In genomic region chr4:132747664-132748259, GRCm38 (mm10) we compare ENCODE assay signal across 8 mouse cellular contexts. TPM values are rescaled to one million over a fixed set of nuclear protein-coding genes. Genes with fewer than 3 reads are reported as not detected.
DNase-seq lines count a peak whose midpoint lies in the region; ATAC-seq lines count a peak whose summit lies in the region.

No protein-coding gene starts in this region.

- no peak for ATAC-seq in heart, embryonic 12.5 days (ENCODE audit: insufficient number of reproducible peaks, low FRiP score)
- peak; percentile 40 for ATAC-seq in megakaryocyte-erythroid progenitor cell, adult 5-6 weeks (replicated peaks; ENCODE audit: low FRiP score, low TSS enrichment, poor library complexity, severe bottlenecking)
- ATAC-seq in hindbrain, embryonic 14.5 days (ENCODE audit: low FRiP score), result no peak

- peak; percentile 38 for DNase-seq in layer of hippocampus, adult 9-11 months
- DNase-seq in layer of hippocampus, postnatal 10 days (ENCODE audit: low spot score in 2 of 2), result no peak
- DNase-seq in kidney, postnatal 36 days, result peak; percentile 60 to 72
- no peak for DNase-seq in right cerebral cortex, postnatal 4 days
- DNase-seq in hindbrain, embryonic 14.5 days (ENCODE audit: low spot score), result no peak
- no peak for DNase-seq in cerebellum, adult 11-12 months

- H3K4me3 ChIP-seq in heart, embryonic 12.5 days, result no peak overlapping the region
- H3K4me3 ChIP-seq in hindbrain, embryonic 14.5 days (replicated peaks; ENCODE audit: low read length), result no peak overlapping the region

- H3K4me2 ChIP-seq in heart, embryonic 12.5 days, result no peak overlapping the region
- no peak overlapping the region for H3K4me2 ChIP-seq in hindbrain, embryonic 14.5 days (replicated peaks)

- peak overlapping the region; percentile 37; the same call in 1 of the 2 replicates for H3K27ac ChIP-seq in heart, embryonic 12.5 days (ENCODE audit: poor library complexity, severe bottlenecking)
- no peak overlapping the region for H3K27ac ChIP-seq in hindbrain, embryonic 14.5 days

- H3K4me1 ChIP-seq in heart, embryonic 12.5 days (replicated peaks), result peaks cover 9% of the 10 kb centered on the region
- peaks cover 14% of the 10 kb centered on the region for H3K4me1 ChIP-seq in hindbrain, embryonic 14.5 days (replicated peaks; ENCODE audit: control insufficient read depth, insufficient read depth, low read length)

- H3K36me3 ChIP-seq in heart, embryonic 12.5 days, result no peaks in the 10 kb centered on the region
- H3K36me3 ChIP-seq in hindbrain, embryonic 14.5 days (replicated peaks; ENCODE audit: control insufficient read depth, insufficient read depth), result no peaks in the 10 kb centered on the region

- H3K9me3 ChIP-seq in heart, embryonic 12.5 days (replicated peaks), result no peaks in the 10 kb centered on the region
- no peaks in the 10 kb centered on the region for H3K9me3 ChIP-seq in hindbrain, embryonic 14.5 days (ENCODE audit: control insufficient read depth, low read length)

- no peak overlapping the region for H3K9ac ChIP-seq in heart, embryonic 12.5 days
- no peak overlapping the region for H3K9ac ChIP-seq in hindbrain, embryonic 14.5 days

- no peaks in the 10 kb centered on the region for H3K27me3 ChIP-seq in heart, embryonic 12.5 days (replicated peaks)
- H3K27me3 ChIP-seq in hindbrain, embryonic 14.5 days (ENCODE audit: control insufficient read depth, insufficient read depth, low read length), result no peaks in the 10 kb centered on the region

- WGBS in heart, embryonic 12.5 days, result 37% methylated on average over 9 of the region's 9 CpGs
- 77% methylated on average over 9 of the region's 9 CpGs for WGBS in hindbrain, embryonic 14.5 days

RNA-seq across cellular contexts. Expression of gene Smpdl3b, which starts 9.3 kb away (rescaled TPM):
- 1 to 10 TPM in 1 of 2 experiments, under 1 TPM in 1; 0.87 to 1.2 TPM for total RNA-seq in layer of hippocampus, postnatal 10 days (2021)
- polyA plus RNA-seq in heart, embryonic 12.5 days (2016; fragmentation: Nextera tagmentation; extraction: Ambion mirVana), result 6.5 and 6.9 TPM in 2 replicates
- total RNA-seq in megakaryocyte-erythroid progenitor cell, adult 5-6 weeks (2014; fragmentation: Nextera tagmentation), result not detected in 2 replicates
- total RNA-seq in megakaryocyte-erythroid progenitor cell, adult 5-6 weeks (2017), result not detected in 2 replicates
- 0.68 and 0.99 TPM in 2 replicates for polyA plus RNA-seq in hindbrain, embryonic 14.5 days (2014; fragmentation: Nextera tagmentation; extraction: Ambion mirVana)

RNA-seq across cellular contexts. Expression of gene Xkr8, which starts 15.4 kb away (rescaled TPM):
- total RNA-seq in layer of hippocampus, postnatal 10 days (2021), result 1 to 10 TPM; 2.2 to 2.8 TPM
- 5.2 and 5.5 TPM in 2 replicates for polyA plus RNA-seq in heart, embryonic 12.5 days (2016; fragmentation: Nextera tagmentation; extraction: Ambion mirVana)
- 0.92 and 2.9 TPM in 2 replicates for total RNA-seq in megakaryocyte-erythroid progenitor cell, adult 5-6 weeks (2014; fragmentation: Nextera tagmentation)
- 0.42 and 1.9 TPM in 2 replicates for total RNA-seq in megakaryocyte-erythroid progenitor cell, adult 5-6 weeks (2017)
- 7.4 and 8.8 TPM in 2 replicates for polyA plus RNA-seq in hindbrain, embryonic 14.5 days (2014; fragmentation: Nextera tagmentation; extraction: Ambion mirVana)

RNA-seq across cellular contexts. Expression of gene Rpa2, which starts 20.4 kb away (rescaled TPM):
- total RNA-seq in layer of hippocampus, postnatal 10 days (2021), result 10 to 100 TPM; 14.1 to 15.7 TPM
- polyA plus RNA-seq in heart, embryonic 12.5 days (2016; fragmentation: Nextera tagmentation; extraction: Ambion mirVana), result 85.0 and 87.4 TPM in 2 replicates
- total RNA-seq in megakaryocyte-erythroid progenitor cell, adult 5-6 weeks (2014; fragmentation: Nextera tagmentation), result 108 and 128 TPM in 2 replicates
- total RNA-seq in megakaryocyte-erythroid progenitor cell, adult 5-6 weeks (2017), result 52.6 and 55.3 TPM in 2 replicates
- polyA plus RNA-seq in hindbrain, embryonic 14.5 days (2014; fragmentation: Nextera tagmentation; extraction: Ambion mirVana), result 37.0 and 46.7 TPM in 2 replicates

RNA-seq across cellular contexts. Expression of gene Themis2, which starts 48.4 kb away (rescaled TPM):
- under 1 TPM; 0.71 to 0.87 TPM for total RNA-seq in layer of hippocampus, postnatal 10 days (2021)
- 0.50 TPM in 2 replicates for polyA plus RNA-seq in heart, embryonic 12.5 days (2016; fragmentation: Nextera tagmentation; extraction: Ambion mirVana)
- 2.0 and 3.9 TPM in 2 replicates for total RNA-seq in megakaryocyte-erythroid progenitor cell, adult 5-6 weeks (2014; fragmentation: Nextera tagmentation)
- 0.80 and 1.7 TPM in 2 replicates for total RNA-seq in megakaryocyte-erythroid progenitor cell, adult 5-6 weeks (2017)
- 0.61 and 0.71 TPM in 2 replicates for polyA plus RNA-seq in hindbrain, embryonic 14.5 days (2014; fragmentation: Nextera tagmentation; extraction: Ambion mirVana)

Comparison
In these comparisons a context has a peak if more than half of its experiments do, and no peak if none do; other contexts are left out.
1. DNase-seq: peak in layer of hippocampus, adult 9-11 months (single experiment) and kidney, postnatal 36 days (2 of 2); none in layer of hippocampus, postnatal 10 days (0 of 2), right cerebral cortex, postnatal 4 days (single experiment), hindbrain, embryonic 14.5 days (single experiment) and cerebellum, adult 11-12 months (single experiment).